Mouse (Mus musculus) spleen, adult 2 months (tissue): Measurements from ENCODE around the gene Prkaa2.

Source experiments
- CTCF ChIP-seq: fragments of 200-500 bp; IDR thresholded peaks from 2 replicates; pipeline ENCODE4 v1.5.1; 2011; ENCODE audit warnings: mild to moderate bottlenecking, inconsistent platforms; ENCODE audit not compliant: insufficient read depth, insufficient read length, insufficient replicate concordance; ENCODE audit errors: extremely low read depth
- POLR2A ChIP-seq: fragments of 200-500 bp; IDR thresholded peaks from 2 replicates; pipeline ENCODE4 v1.6.1; 2011; ENCODE audit warnings: low read depth, low read length, inconsistent platforms

- no peak for TF ChIP-seq POLR2A
- no peak for TF ChIP-seq CTCF
Observed at GRCm38 (mm10) chr4:105031104-105031503, 78.6 kb downstream of the Prkaa2 start.
